Mouse (Mus musculus): ENCODE results near the gene Lrfn2. TPM values are rescaled to one million over a fixed set of nuclear protein-coding genes. Genes with fewer than 3 reads are reported as not detected.

Gene Lrfn2
- not detected in 2 replicates for polyA plus RNA-seq (2012)

DNA sequence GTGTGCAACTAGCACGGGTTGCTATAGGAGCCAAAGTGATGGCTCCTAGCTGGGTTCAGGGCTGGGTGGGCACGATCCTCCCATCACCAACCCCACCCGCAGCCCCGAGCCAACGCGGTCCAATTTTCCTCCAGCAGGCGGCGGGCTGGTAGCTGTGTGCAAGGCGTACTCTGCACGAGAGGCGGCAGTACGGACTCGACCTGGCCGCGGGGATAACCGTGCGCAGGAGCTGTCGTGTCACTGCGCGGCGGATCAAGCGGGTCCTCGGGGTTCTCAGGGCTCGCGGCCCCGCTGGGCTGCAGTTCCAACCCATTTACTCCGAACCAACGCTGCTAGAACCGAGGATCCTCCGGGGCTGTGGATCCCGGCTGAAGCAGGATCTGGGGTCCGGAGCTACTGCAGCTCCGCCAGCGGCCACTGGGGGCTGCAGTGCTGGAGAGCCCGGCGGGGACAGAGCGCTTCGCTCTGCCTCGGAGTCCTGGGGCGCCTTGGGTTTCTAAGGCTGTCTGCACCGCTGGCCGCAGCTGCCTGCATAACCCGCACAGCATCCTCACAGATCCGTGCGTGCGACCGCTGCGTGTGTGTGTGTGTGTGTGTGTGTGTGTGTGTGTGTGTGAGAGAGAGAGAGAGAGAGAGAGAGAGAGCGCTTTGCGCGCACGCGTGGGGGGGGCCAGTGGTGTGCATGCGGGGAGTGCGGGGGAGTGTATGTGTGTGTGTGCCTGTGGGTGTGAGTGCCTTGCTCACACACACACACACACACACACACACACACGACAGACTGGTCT is at the start of gene Lrfn2:
TSS of gene Lrfn2 (plus strand) at position 759 of the 785 bp plus-strand sequence.
- Histone ChIP-seq H3K4me3 (replicated peaks) (no peak within 1 kb of the TSS), H3K27me3 (ENCODE audit: control insufficient read depth) (peaks cover 33% of the 10 kb centered on the region), H3K4me1 (ENCODE audit: control insufficient read depth) (no peaks in the 10 kb centered on the region), H3K9me3 (ENCODE audit: control insufficient read depth, low read length) (peaks cover 3% of the 10 kb centered on the region; the same call in 1 of the 2 replicates), H3K36me3 (ENCODE audit: control insufficient read depth) (no peaks in the 10 kb centered on the region)
- TF ChIP-seq GATA1 (IDR thresholded peaks at IDR 0.05; ENCODE audit: low read length) (no peak), TAL1 (IDR thresholded peaks at IDR 0.05; ENCODE audit: low read length) (no peak)

DNA sequence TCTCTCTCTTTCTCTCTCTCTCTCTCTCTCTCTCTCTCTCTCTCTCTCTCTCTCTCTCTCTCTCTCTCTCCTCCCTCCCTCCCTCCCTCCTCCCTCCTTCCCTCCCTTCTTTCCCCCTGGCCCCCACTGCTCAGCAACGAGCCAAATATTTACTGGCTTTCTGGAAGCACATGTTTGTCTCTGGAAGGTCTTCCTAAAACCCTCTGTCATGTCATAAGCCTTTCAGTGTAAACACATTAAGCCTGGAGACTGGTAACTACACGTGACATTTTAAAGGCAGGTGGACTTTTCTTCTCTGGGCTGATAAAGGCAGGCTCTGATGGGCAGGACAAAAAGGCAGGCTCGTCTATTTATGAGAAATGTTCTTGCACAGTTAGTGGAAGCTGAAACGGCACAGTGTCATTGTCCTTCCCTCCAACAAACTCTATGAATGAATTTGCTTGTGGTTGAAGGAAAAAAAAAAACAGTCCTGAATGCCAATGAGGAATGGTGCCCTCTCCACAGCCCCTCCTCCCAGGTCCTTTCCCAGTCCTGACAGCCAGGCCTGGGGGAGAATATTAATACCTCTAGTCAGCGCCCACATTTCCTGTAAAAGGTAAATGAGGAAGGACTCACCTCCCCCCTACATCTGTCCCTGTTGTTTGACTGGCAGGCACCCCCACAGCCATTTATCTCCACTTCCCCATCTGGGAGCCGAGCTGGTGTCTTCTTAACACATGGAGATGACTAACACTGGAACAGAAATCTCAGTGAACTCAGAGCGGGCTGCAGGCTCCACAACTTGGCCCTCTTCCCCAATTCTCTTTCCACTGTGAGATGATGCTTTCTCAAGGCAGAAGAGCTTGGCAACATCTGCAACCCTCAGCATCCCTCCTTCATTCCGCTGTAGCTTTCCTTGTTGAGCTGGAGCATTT is 44.5 kb upstream of the Lrfn2 start:
- no peak for TF ChIP-seq TAL1 (IDR thresholded peaks at IDR 0.05; ENCODE audit: low read length)
- TF ChIP-seq GATA1 (IDR thresholded peaks at IDR 0.05; ENCODE audit: low read length): no peak
- Histone ChIP-seq H3K4me3 (replicated peaks) (no peak overlapping the region), H3K4me1 (ENCODE audit: control insufficient read depth) (no peaks in the 10 kb centered on the region), H3K9me3 (ENCODE audit: control insufficient read depth, low read length) (peaks cover 25% of the 10 kb centered on the region), H3K27me3 (ENCODE audit: control insufficient read depth) (no peaks in the 10 kb centered on the region), H3K36me3 (ENCODE audit: control insufficient read depth) (no peaks in the 10 kb centered on the region)

DNA sequence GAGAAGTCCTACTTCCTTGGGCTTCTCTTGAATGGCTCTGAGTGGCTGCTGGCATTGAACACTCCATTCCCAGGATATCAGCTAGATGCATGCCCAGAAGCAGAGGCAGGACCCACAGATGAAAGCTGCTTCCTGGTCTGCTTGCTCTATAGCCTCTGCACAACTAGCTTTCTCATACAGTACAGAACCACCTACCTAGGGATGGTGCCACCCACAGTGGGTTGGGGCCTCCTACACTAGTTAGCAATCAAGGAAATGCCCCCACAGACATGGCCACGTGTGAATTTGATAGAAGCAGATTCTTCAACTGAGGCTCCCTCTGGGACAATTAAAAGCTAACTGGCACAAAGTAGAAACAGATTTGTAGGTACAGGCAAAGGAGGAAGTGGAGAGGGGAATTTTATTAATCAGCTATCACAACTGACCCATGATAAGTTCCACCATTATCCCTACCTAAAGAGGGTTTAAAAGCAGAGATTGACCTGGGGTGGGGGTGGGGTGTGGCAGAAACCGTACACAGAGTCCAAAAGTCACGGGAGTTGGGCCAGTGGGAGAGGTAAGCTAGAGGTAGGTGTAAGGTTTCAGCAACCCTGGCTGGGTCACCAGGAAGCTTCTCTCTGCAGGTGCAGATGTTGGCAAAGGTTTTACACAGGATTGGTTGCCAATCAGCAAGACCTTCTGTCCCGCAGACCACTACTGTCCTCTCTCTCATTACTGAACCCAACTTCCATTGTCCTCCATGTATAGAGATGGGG is 26.7 kb upstream of the Lrfn2 start:
- peaks cover 7% of the 10 kb centered on the region for H3K9me3 ChIP-seq (ENCODE audit: control insufficient read depth, low read length)
- H3K4me1 ChIP-seq (ENCODE audit: control insufficient read depth): no peaks in the 10 kb centered on the region
- no peaks in the 10 kb centered on the region for H3K27me3 ChIP-seq (ENCODE audit: control insufficient read depth)
- TF ChIP-seq GATA1 (IDR thresholded peaks at IDR 0.05; ENCODE audit: low read length) (no peak), TAL1 (IDR thresholded peaks at IDR 0.05; ENCODE audit: low read length) (no peak)
- H3K36me3 ChIP-seq (ENCODE audit: control insufficient read depth): no peaks in the 10 kb centered on the region
- H3K4me3 ChIP-seq (replicated peaks): no peak overlapping the region

DNA sequence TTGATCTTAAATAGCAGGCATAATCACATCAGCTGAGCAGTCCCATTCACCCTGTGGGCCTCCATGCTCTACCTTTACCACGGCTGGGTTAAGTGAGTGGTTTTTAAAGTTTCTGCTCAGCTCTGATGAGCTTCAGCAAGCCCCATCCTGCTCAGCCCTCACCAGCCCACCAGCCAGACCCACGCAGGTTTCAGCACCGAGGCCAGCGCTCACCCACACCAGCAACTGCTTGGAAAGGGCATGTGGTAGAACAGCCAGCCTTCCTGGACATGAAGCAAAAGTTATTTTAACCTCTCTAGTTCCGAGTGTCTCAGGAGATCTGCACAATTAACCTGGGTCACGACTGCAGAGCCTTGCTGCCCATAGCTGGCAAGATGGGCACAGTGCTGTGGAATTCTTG is 18.7 kb upstream of the Lrfn2 start:
- H3K36me3 ChIP-seq (ENCODE audit: control insufficient read depth): no peaks in the 10 kb centered on the region
- peaks cover 14% of the 10 kb centered on the region for H3K9me3 ChIP-seq (ENCODE audit: control insufficient read depth, low read length)
- no peak overlapping the region for H3K4me3 ChIP-seq (replicated peaks)
- no peaks in the 10 kb centered on the region for H3K4me1 ChIP-seq (ENCODE audit: control insufficient read depth)
- no peaks in the 10 kb centered on the region for H3K27me3 ChIP-seq (ENCODE audit: control insufficient read depth)
- TF ChIP-seq GATA1 (IDR thresholded peaks at IDR 0.05; ENCODE audit: low read length) (no peak), TAL1 (IDR thresholded peaks at IDR 0.05; ENCODE audit: low read length) (no peak)

DNA sequence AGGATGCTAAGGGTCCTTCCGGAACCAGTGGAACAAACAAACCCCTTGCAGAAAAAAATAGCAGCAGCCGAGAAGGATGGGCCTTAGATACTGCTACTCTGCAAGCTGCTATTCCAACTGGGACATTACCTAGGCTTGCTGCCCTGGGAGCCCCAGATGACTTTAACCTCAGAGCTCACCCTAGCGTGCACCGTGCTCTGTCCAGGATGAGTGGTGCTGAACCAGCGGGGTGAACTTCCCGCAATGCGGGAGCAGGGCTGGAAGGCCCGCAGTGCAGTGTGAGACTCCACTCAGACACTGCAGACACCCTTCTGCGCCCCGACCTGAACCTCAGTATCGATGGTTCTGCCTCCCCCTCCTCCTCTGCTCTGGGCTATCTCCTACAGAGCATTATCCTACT is 14.8 kb upstream of the Lrfn2 start:
- no peaks in the 10 kb centered on the region for H3K27me3 ChIP-seq (ENCODE audit: control insufficient read depth)
- TF ChIP-seq TAL1 (IDR thresholded peaks at IDR 0.05; ENCODE audit: low read length) (no peak), GATA1 (IDR thresholded peaks at IDR 0.05; ENCODE audit: low read length) (no peak)
- H3K36me3 ChIP-seq (ENCODE audit: control insufficient read depth): no peaks in the 10 kb centered on the region
- H3K4me1 ChIP-seq (ENCODE audit: control insufficient read depth): no peaks in the 10 kb centered on the region
- no peak overlapping the region for H3K4me3 ChIP-seq (replicated peaks)
- peaks cover 3% of the 10 kb centered on the region for H3K9me3 ChIP-seq (ENCODE audit: control insufficient read depth, low read length)

DNA sequence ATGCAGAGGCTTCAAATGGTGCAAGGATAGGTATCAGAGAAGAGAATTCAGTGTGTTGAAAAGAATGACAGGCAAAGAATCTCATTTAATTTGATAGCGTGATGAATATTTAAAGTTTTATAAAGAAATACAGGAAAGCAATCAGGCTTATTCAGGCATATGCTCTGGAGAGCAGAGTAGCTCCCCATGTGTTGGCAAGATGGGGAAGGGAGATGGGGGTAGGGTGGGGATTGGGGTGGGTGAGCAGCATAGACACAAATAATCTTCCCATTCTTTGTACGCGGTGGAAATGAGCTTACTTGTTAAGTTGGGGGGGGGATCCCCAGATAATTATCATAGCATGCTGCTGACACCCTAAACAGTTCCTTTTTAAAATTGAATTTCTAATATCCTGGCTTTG is 13.7 kb upstream of the Lrfn2 start:
- H3K27me3 ChIP-seq (ENCODE audit: control insufficient read depth): no peaks in the 10 kb centered on the region
- peaks cover 2% of the 10 kb centered on the region for H3K9me3 ChIP-seq (ENCODE audit: control insufficient read depth, low read length)
- no peaks in the 10 kb centered on the region for H3K36me3 ChIP-seq (ENCODE audit: control insufficient read depth)
- no peaks in the 10 kb centered on the region for H3K4me1 ChIP-seq (ENCODE audit: control insufficient read depth)
- TF ChIP-seq TAL1 (IDR thresholded peaks at IDR 0.05; ENCODE audit: low read length): no peak
- no peak for TF ChIP-seq GATA1 (IDR thresholded peaks at IDR 0.05; ENCODE audit: low read length)
- no peak overlapping the region for H3K4me3 ChIP-seq (replicated peaks)

DNA sequence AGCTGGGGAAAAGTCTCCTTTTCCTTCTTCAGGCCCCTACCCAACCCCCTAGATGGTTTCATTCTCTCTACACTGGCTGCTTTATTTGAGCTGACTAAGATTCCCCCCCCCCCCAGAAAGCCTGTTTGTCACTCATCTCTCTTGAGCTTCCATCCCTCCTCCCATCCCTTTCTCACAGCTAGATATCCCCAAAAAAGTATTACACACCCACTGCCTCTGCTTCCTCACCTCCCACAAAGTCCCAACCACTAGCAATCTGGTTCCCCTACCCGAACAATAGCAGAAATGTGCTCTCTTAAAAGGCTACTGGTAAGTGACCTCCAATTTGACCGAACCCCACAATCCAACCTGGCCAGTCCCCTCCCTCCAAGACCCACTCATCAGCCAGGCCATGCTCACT is 9.3 kb upstream of the Lrfn2 start:
- Histone ChIP-seq H3K9me3 (ENCODE audit: control insufficient read depth, low read length) (peaks cover 4% of the 10 kb centered on the region), H3K36me3 (ENCODE audit: control insufficient read depth) (no peaks in the 10 kb centered on the region), H3K27me3 (ENCODE audit: control insufficient read depth) (no peaks in the 10 kb centered on the region), H3K4me1 (ENCODE audit: control insufficient read depth) (no peaks in the 10 kb centered on the region), H3K4me3 (replicated peaks) (no peak overlapping the region)
- no peak for TF ChIP-seq GATA1 (IDR thresholded peaks at IDR 0.05; ENCODE audit: low read length)

DNA sequence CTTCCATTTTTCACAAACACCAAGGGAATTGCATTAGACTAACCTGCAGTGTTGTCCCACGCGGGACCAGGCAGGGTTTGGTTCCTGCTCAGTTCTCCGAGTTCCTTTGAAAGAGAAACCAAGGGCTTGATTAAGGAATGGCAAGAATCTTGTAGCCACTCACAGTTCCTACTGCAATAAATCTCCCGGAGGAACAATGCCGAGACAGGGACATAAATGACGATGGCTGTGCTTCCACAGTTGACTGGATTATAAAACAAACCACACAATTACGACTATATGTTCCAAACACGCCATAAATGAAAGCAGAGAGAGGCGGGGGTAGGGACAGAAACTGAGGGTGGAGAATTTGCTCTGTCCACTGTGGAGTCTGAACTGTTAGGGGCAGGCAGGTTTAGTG is 6.8 kb upstream of the Lrfn2 start:
- H3K36me3 ChIP-seq (ENCODE audit: control insufficient read depth): no peaks in the 10 kb centered on the region
- no peak overlapping the region for H3K4me3 ChIP-seq (replicated peaks)
- no peaks in the 10 kb centered on the region for H3K4me1 ChIP-seq (ENCODE audit: control insufficient read depth)
- TF ChIP-seq TAL1 (IDR thresholded peaks at IDR 0.05; ENCODE audit: low read length): no peak
- H3K27me3 ChIP-seq (ENCODE audit: control insufficient read depth): no peaks in the 10 kb centered on the region
- H3K9me3 ChIP-seq (ENCODE audit: control insufficient read depth, low read length): peaks cover 4% of the 10 kb centered on the region; the same call in 1 of the 2 replicates

DNA sequence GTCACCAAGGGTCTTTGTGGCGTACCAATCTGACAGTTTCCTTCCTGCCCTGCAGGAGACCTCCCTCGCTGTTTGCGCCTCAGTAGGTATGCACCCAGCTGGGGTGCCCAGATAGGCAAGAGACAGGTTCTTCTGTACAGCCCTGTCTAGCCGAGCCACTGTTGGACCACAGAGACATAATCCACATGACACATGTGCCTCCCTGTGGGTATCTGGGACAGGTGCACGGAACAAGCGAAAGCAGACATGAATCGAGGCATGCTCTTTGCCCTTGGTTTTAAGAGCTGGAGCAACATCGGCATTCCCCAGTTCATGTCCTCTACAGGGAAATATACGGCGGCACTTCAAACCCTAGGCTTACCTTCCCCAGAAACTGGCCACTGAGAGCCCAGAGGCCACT is 1.2 kb upstream of the Lrfn2 start:
- Histone ChIP-seq H3K36me3 (ENCODE audit: control insufficient read depth) (no peaks in the 10 kb centered on the region), H3K27me3 (ENCODE audit: control insufficient read depth) (peaks cover 33% of the 10 kb centered on the region), H3K4me3 (replicated peaks) (no peak overlapping the region), H3K4me1 (ENCODE audit: control insufficient read depth) (no peaks in the 10 kb centered on the region), H3K9me3 (ENCODE audit: control insufficient read depth, low read length) (peaks cover 4% of the 10 kb centered on the region; the same call in 1 of the 2 replicates)
- TF ChIP-seq GATA1 (IDR thresholded peaks at IDR 0.05; ENCODE audit: low read length): no peak
- TF ChIP-seq TAL1 (IDR thresholded peaks at IDR 0.05; ENCODE audit: low read length): no peak
